Mouse (Mus musculus) kidney, adult 2 months (tissue): Measurements from ENCODE around the gene Hyls1. TPM values are rescaled to one million over a fixed set of nuclear protein-coding genes. Genes with fewer than 3 reads are reported as not detected.

Experiments
- DNase-seq: peaks from one replicate; pipeline ENCODE4 v3.0.0; 2021
- H3K27ac ChIP-seq: fragments of 200-500 bp; 2 replicates; pipeline ENCODE4 v1.5.1; 2012; ENCODE audit warnings: low read depth, low read length, control low read depth, inconsistent platforms; ENCODE audit not compliant: insufficient read depth
- H3K27me3 ChIP-seq: fragments of 200-500 bp; replicated peaks from 2 replicates; pipeline ENCODE4 v1.6.1; 2012; ENCODE audit warnings: mild to moderate bottlenecking, moderate library complexity, low read length, inconsistent platforms; ENCODE audit not compliant: control insufficient read depth, insufficient read depth
- H3K36me3 ChIP-seq: fragments of 200-500 bp; 2 replicates; pipeline ENCODE4 v1.6.1; 2012; ENCODE audit warnings: mild to moderate bottlenecking, moderate library complexity, low read length, inconsistent platforms; ENCODE audit not compliant: control insufficient read depth, insufficient read depth
- H3K4me1 ChIP-seq: fragments of 200-500 bp; 2 replicates; pipeline ENCODE4 v1.6.1; 2011; ENCODE audit warnings: low read length; ENCODE audit not compliant: control insufficient read depth, insufficient read depth
- H3K4me3 ChIP-seq: fragments of 200-500 bp; 2 replicates; pipeline ENCODE4 v1.5.1; 2011; ENCODE audit warnings: mild to moderate bottlenecking, low read depth, low read length, control low read depth; ENCODE audit not compliant: insufficient read depth
- CTCF ChIP-seq: fragments of 200-500 bp; conservative IDR thresholded peaks from 2 replicates; pipeline ENCODE4 v1.5.1; 2011; ENCODE audit warnings: low read depth, mild to moderate bottlenecking, control low read depth, low read length, moderate library complexity, mixed read lengths; ENCODE audit not compliant: insufficient read depth, insufficient read length
- POLR2A ChIP-seq: fragments of 200-500 bp; IDR thresholded peaks from one replicate; pipeline ENCODE4 v1.6.1; 2011; ENCODE audit warnings: low read depth, low read length, control low read depth
- WGBS: fragments of 180-500 bp; shearing (Covaris S2); methylation state at CpG from one replicate; pipeline ENCODE4 v1.1.7; 2018; 5-methylcytosine and 5-hydroxymethylcytosine counted together
- polyA plus RNA-seq: library from polyadenylated mRNA; depleted of rRNA; stranded (reverse); fragments of >200 nt; gene quantifications from 2 replicates; pipeline ENCODE4 v1.2.3, GENCODE M21; 2012; rRNA removed

The Hyls1 gene
- polyA plus RNA-seq, 1 experiment = 0.81 TPM

DNA sequence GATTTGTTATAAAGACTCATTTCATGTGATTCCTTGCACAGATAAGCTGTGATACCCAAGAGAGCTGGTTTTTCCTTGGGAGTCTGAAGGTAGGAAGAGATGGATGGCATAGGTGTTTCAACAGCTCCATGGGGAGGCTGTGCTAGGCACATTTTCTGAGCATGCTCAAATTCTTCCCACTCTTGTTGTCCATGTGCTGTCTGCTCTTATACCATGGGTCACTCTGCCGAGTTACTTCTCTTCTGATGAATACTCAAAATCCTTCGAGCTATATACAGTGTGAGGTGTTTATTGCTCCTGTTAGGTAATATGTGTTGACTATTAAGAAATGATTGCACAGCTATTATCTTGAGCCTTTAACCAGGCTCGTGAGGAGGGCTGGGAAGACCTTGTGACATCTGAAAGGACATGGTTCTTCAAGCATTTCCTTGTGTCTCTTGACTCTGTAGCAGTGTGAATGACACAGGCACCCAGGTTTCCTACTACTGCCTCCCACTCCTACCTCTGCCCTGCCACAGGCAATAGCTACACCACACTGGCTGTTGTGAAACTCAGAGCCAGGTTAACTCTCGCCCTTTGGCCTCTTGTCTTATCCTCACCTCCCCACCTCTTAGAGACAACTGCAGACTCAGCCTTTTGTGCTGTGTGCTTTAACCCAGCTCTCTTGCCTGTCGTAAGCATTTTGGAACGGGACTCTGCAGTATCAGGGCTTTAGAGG lies 49.4 kb downstream of the Hyls1 start:
- Histone ChIP-seq H3K4me3 (no peak overlapping the region), H3K36me3 (no peaks in the 10 kb centered on the region), H3K27ac (no peak overlapping the region), H3K4me1 (no peaks in the 10 kb centered on the region), H3K27me3 (no peaks in the 10 kb centered on the region)
- 65% methylated on average over 6 of the region's 6 CpGs for WGBS
- no peak for TF ChIP-seq CTCF
- no peak for TF ChIP-seq POLR2A
- DNase-seq = peak; percentile 40

DNA sequence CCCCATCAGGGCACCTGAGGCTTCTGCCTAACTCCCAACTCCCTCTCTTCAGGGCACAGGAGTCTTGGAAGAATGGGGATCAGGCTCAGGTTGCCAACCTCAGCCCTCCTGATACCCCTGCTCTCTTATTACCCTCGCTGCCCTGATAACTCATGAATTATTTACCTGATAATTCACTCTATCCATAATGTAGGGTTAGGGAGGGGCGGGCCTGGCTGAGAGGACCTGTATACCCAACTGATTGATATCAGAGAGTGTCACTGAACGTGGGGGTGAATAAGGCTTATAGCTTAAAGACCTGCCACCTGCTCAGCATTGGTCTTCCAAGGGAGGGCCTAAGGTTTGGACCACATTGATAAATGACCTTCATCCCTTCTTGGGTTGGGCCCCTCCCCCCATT lies 52.0 kb downstream of the Hyls1 start, which contains the start of gene Gm1113:
Gm1113 (minus strand) TSS at position 101 of the 400 bp plus-strand sequence.
- Histone ChIP-seq H3K27ac (no peak within 1 kb of the TSS), H3K27me3 (no peaks in the 10 kb centered on the region), H3K4me1 (no peaks in the 10 kb centered on the region), H3K4me3 (no peak within 1 kb of the TSS), H3K36me3 (no peaks in the 10 kb centered on the region)
- TF ChIP-seq CTCF (no peak), POLR2A (no peak)
- no peak for DNase-seq
- WGBS = 88% methylated on average over 3 of the region's 3 CpGs

DNA sequence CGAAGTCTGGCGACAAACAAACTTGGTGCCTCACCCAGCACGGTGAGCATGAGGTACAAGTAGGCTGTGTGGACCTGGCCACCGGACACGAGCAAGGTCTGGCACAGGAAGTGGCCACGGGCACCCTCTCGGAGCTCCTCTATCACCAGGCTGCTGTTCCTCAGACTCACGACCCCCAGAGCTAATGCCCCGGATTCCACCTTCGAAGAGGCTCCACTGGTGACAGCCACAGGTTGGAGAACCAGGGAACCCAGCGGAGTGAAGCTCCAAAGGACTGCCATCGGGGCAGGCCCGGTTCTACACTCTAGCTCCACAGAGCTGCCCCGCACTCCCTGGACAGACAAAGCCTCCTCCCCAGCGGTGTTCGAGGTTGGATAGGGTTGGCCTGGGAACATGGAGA lies 53.5 kb downstream of the Hyls1 start:
- no peak overlapping the region for H3K4me3 ChIP-seq
- TF ChIP-seq POLR2A (no peak), CTCF (no peak)
- H3K27me3 ChIP-seq = no peaks in the 10 kb centered on the region
- H3K4me1 ChIP-seq = no peaks in the 10 kb centered on the region
- 92% methylated on average over 16 of the region's 16 CpGs for WGBS
- no peak for DNase-seq
- no peak overlapping the region for H3K27ac ChIP-seq
- no peaks in the 10 kb centered on the region for H3K36me3 ChIP-seq

DNA sequence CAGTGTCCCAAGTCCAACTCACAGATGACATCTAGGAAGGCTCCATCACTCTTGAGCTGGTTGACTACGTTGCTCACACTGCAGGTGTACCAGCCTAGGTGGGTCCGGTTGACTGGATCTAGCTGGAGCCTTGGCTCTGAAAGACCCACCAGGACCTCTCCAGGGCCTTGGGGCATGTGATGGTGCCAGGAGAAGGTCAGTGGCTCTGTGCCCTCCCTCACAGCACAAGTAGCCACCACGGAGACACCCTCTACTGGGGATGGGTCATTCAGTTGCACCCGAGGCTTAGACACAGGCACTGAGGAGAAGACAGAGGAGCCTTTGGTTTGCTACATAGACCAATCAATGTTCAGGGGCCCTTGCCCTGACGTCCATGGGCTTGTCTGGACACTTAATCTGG lies 54.0 kb downstream of the Hyls1 start:
- Histone ChIP-seq H3K36me3 (no peaks in the 10 kb centered on the region), H3K27me3 (no peaks in the 10 kb centered on the region), H3K27ac (no peak overlapping the region), H3K4me1 (no peaks in the 10 kb centered on the region), H3K4me3 (no peak overlapping the region)
- WGBS = 87% methylated on average over 5 of the region's 5 CpGs
- no peak for DNase-seq
- TF ChIP-seq CTCF (no peak), POLR2A (no peak)

GRCm38 (mm10) chr9:35513900-35514299 lies 56.3 kb downstream of the Hyls1 start:
- H3K27ac ChIP-seq = no peak overlapping the region
- no peaks in the 10 kb centered on the region for H3K36me3 ChIP-seq
- no peak for TF ChIP-seq CTCF
- H3K27me3 ChIP-seq = no peaks in the 10 kb centered on the region
- no peak overlapping the region for H3K4me3 ChIP-seq
- DNase-seq = no peak
- WGBS = 86% methylated on average over 4 of the region's 4 CpGs
- H3K4me1 ChIP-seq = no peaks in the 10 kb centered on the region

Other genes with a start within 250 kb of the Hyls1 start
- gene Cdon, start 149.3 kb downstream of the Hyls1 start, polyA plus RNA-seq = 3.7 and 4.0 TPM in 2 replicates
- gene Gm1113, start 52.1 kb downstream of the Hyls1 start, polyA plus RNA-seq = not detected in 2 replicates
- 0.03 and 0.05 TPM in 2 replicates for gene Ddx25, start 11.9 kb downstream of the Hyls1 start, polyA plus RNA-seq
- gene Pus3, start 11.8 kb downstream of the Hyls1 start, polyA plus RNA-seq = 2.1 and 2.8 TPM in 2 replicates
- 0.05 TPM in 1 of 2 replicates, not detected in the other for gene Pate2, start 114 bp downstream of the Hyls1 start, polyA plus RNA-seq
- not detected in 2 replicates for gene Pate4, start 41.5 kb upstream of the Hyls1 start, polyA plus RNA-seq
- gene Pate3, start 77.8 kb upstream of the Hyls1 start, polyA plus RNA-seq = not detected in 2 replicates
- not detected in 2 replicates for gene Pate1, start 117.0 kb upstream of the Hyls1 start, polyA plus RNA-seq
- gene Gm17677, start 170.7 kb upstream of the Hyls1 start, polyA plus RNA-seq = not detected in 2 replicates
- not detected in 2 replicates for gene Gm17727, start 207.7 kb upstream of the Hyls1 start, polyA plus RNA-seq
- gene Gm27235, start 219.7 kb upstream of the Hyls1 start, polyA plus RNA-seq = not detected in 2 replicates
- gene D730048I06Rik, start 219.7 kb upstream of the Hyls1 start, polyA plus RNA-seq = not detected in 2 replicates